Mouse (Mus musculus) lung, postnatal 4 days (tissue): ENCODE measurements around the gene Ptprcap.

Experiments
- DNase-seq, 2 experiments: peaks; one replicate each; pipeline ENCODE4 v3.0.0; 2021

The Ptprcap gene

DNA sequence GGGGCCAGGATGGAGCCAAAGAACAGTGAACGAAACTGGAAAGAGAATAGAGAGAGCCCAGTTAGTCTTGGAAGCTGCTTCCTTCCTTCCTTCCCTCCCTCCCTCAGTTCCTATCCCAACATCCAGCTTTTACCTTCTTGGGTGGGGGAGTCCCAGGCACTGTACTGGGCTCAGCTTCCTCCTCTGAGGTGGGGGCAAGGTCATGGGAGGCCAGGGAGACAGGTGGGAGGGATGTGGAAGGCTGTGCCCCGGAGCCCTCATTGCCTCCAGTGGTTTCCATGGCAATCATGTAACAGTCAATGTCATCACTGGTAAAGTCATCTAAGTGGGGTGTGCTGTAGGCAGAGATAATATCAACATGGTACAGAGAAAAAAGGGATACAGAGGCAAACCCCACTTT lies 42.6 kb downstream of the Ptprcap start:
- DNase-seq = no peak

DNA sequence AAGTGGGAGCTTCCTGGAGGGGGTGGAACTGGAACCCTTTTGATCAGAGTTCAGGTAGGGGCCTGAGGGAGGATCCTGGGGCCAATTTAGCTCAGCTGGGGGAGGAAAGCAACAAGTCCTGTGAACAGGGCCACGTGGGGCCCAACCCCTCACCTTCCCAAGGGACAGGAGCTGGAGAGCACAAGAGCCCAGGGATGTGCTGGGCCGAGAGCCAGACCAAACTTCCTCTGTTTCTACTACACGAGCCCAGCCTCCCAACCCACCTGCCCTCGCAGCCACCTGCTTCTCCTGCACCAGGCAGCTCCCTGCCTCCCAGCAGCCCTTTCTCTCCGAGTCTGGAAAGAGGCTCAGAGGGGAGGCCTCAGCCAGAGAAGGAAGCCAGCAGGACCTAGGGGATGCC lies 43.1 kb downstream of the Ptprcap start:
- no peak for DNase-seq

DNA sequence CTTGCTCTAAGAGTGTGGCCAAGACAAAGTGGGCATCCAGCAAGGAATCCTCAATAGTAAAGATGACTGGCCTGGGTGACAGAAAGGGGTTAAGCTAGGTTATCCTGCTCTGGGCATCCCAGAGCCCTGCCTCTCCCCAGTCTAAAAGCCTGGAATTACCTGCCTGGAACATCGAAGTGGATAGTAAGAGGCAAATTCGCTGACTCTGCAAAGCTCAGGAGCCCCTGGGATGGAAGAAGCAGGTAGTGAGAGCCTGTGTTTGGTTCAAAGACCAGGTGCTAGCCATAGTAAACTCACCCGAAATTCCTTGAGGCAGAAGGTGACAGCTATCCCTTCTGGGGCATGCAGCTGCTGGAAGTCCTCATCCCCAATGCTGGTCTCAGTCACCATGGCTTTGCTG lies 43.8 kb downstream of the Ptprcap start:
- DNase-seq = no peak

DNA sequence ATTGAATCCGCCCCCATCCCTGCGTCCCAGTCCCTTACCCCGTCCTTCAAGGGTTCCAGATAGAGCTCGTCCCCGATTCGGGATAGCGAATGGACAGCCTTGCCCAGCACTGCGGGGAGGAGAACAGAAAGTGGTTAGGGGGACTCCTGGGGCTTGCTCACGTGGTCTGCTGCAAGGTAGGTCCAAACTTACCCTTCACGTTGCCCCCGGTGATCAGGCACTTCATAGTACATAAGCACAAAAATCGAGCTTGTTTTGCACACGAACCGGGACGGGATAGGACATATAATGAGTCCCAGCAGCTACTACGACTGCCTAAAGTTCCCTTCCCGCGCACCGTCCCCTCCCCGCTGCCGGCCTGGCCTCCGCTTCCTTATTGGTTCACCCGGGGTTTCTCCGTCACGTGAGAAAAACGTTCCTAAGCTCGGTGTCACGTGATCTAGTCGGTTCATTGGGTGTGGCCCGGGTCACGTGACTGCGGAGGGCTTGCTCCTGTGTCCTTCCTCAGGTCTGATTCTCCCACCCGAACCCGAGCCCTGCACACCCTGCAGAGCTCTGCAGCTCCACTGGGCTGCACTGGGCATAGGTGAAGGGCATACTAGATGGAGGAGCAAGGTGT lies 48.0 kb downstream of the Ptprcap start, which contains the start of gene Rad9a:
TSS of gene Rad9a (minus strand) at position 372 of the 619 bp plus-strand sequence.
- peak; percentile 96 to 97 for DNase-seq

DNA sequence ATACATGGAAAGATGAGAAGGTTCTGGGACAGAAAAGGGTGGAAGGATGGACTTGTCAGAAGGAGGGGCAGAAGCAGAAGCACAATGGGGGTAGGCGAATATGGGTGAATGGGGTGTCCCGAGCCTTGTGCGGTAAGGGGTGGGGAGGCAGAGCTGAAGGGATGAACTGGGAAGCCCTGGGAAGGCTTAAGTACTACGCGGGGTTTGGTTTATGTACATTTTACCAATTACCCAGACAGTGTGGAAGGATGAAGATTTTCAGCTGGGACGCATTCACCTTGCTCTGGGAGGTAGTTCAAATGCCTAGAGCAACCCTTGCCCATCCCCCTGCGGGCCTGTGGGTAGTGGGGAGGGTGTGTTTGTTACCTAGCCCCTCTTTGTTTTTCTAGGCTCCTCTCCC lies 48.7 kb downstream of the Ptprcap start:
- DNase-seq = no peak

DNA sequence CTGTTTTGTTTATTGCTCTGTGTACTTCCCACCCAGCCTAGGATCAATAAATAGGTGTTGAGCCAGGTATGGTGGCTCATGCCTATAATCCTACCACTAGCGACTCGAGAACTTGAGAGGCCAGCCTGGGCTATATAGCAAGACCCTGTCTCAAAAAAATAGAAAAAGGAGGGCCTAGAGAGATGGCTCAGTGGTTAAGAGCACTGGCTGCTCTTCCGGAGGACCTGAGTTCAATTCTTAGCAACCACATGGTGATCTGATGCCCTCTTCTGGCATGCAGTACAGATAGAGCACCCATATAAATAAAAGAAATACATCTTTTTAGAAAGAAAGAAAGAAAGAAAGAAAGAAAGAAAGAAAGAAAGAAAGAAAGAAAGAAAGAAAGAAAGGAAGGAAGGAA lies 49.7 kb downstream of the Ptprcap start:
- DNase-seq = no peak

DNA sequence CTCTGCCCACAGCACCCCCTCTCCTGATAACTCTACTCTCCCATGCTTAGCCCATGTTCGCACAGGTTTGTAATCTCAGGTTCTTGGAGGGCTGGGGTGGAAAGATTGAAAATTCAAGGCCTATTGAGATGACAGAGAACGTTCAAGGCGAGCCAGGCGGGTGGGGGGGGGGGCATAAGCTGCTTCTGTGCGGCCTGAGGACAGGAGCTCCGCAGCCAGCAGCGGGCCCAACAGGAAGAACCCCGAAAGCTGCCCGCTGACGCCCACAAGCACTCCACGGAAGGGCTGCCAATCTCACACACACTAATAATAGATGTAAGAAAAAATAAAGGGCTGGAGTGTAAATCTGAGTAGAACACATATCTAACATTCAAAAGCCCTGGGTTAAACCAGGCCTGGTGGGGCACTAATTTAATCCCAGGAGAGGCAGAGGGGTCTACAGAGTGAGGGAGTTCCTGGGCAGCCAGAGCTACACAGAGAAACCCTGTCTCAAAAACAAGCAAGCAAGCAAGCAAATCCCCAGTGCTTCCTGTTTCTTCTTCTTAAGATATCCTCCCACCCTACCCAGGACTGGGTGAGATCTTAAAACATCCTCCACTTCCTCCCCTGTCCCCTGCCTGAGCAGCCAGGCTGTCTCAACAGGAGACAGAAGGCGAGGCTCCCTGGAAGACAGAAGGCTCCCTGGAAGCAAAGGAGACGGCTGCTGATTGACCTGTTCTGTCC lies 50.4 kb downstream of the Ptprcap start:
- no peak for DNase-seq

DNA sequence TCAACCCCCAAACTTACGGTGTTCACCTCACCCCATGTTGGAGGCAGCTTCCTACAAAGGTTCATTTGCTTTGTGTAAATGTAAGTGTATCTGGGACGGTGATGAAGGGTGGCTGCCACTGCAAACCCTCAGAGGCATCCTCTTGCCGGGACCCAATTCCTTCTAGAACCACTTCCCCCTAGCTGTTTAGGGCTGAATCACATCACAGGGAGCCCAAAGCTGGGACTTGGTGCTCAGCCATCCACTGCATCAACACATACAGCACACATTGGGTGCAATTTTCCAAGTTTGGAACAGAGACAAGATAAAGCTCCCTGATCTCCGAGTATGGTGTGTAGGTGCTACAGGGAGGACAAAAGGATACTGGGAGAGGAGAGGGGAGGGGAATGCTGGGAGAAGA lies 51.5 kb downstream of the Ptprcap start:
- no peak for DNase-seq
